Mouse (Mus musculus): Measurements from ENCODE around the gene Cd93. TPM values are rescaled to one million over a fixed set of nuclear protein-coding genes. Genes with fewer than 3 reads are reported as not detected.

Gene Cd93
- total and polyA plus RNA-seq, 3 experiments: not detected

GRCm38 (mm10) chr2:148442172-148442571, 1.2 kb downstream of the Cd93 start:
- Histone ChIP-seq H3K36me3 (ENCODE audit: control insufficient read depth in 1 of 2, insufficient read depth in 2 of 2, low read length in 2 of 2) (no peaks in the 10 kb centered on the region), H3K79me2 (ENCODE audit: control insufficient read depth, insufficient read depth, low read length, poor library complexity) (no peaks in the 10 kb centered on the region), H3K27ac (ENCODE audit: control insufficient read depth, low read depth, low read length) (no peak overlapping the region), H3K9me3 (replicated peaks; ENCODE audit: insufficient read depth, low read length) (no peaks in the 10 kb centered on the region), H3K27me3 (ENCODE audit: control insufficient read depth in 1 of 2, insufficient read depth in 2 of 2, low read length in 2 of 2) (no peaks in the 10 kb centered on the region), H3K4me3 (ENCODE audit: control insufficient read depth in 1 of 2, insufficient read depth in 1 of 2, low read depth in 2 of 2, low read length in 2 of 2) (no peak overlapping the region), H3K4me1 (ENCODE audit: control insufficient read depth in 1 of 2, insufficient read depth in 2 of 2, low read length in 2 of 2) (no peaks in the 10 kb centered on the region), H3K9ac (ENCODE audit: control insufficient read depth, low read depth, low read length, poor library complexity, severe bottlenecking) (no peak overlapping the region)
- TF ChIP-seq ETS1 (IDR thresholded peaks at IDR 0.05; ENCODE audit: low read depth, low read length) (no peak), ELF1 (IDR thresholded peaks at IDR 0.05; ENCODE audit: low read depth, low read length) (no peak), MXI1 (IDR thresholded peaks at IDR 0.05; ENCODE audit: low read depth, low read length) (no peak), NRF1 (IDR thresholded peaks at IDR 0.05; ENCODE audit: insufficient read depth, low read depth, low read length, poor library complexity, severe bottlenecking) (no peak), GABPA (IDR thresholded peaks at IDR 0.05; ENCODE audit: low read depth, low read length) (no peak), USF2 (IDR thresholded peaks at IDR 0.05; ENCODE audit: borderline replicate concordance in 1 of 2, insufficient read depth in 1 of 2, low read depth in 1 of 2, low read length in 2 of 2) (no peak), HCFC1 (IDR thresholded peaks at IDR 0.05; ENCODE audit: low read depth, low read length) (no peak), GATA1 (IDR thresholded peaks at IDR 0.05; ENCODE audit: low read depth, low read length) (no peak), ZKSCAN1 (IDR thresholded peaks at IDR 0.05; ENCODE audit: low read depth, low read length) (no peak), TAL1 (IDR thresholded peaks at IDR 0.05; ENCODE audit: low read length) (no peak), POLR2AphosphoS5 (IDR thresholded peaks at IDR 0.05; ENCODE audit: borderline replicate concordance, low read depth, low read length) (no peak), ZMIZ1 (IDR thresholded peaks at IDR 0.05; ENCODE audit: low read depth, low read length) (no peak), MYC (IDR thresholded peaks at IDR 0.05; ENCODE audit: low read depth, low read length) (no peak), RCOR1 (IDR thresholded peaks at IDR 0.05; ENCODE audit: low read depth, low read length) (no peak), CHD2 (IDR thresholded peaks at IDR 0.05; ENCODE audit: low read length) (no peak), BHLHE40 (IDR thresholded peaks at IDR 0.05; ENCODE audit: borderline replicate concordance, low read depth, low read length) (no peak)
- no peak for DNase-seq (ENCODE audit: low read depth, low spot score)

GRCm38 (mm10) chr2:148441421-148441820, 1.9 kb downstream of the Cd93 start:
- Histone ChIP-seq H3K9me3 (replicated peaks; ENCODE audit: insufficient read depth, low read length) (no peaks in the 10 kb centered on the region), H3K9ac (ENCODE audit: control insufficient read depth, low read depth, low read length, poor library complexity, severe bottlenecking) (no peak overlapping the region), H3K4me3 (ENCODE audit: control insufficient read depth in 1 of 2, insufficient read depth in 1 of 2, low read depth in 2 of 2, low read length in 2 of 2) (no peak overlapping the region), H3K79me2 (ENCODE audit: control insufficient read depth, insufficient read depth, low read length, poor library complexity) (no peaks in the 10 kb centered on the region), H3K36me3 (ENCODE audit: control insufficient read depth in 1 of 2, insufficient read depth in 2 of 2, low read length in 2 of 2) (no peaks in the 10 kb centered on the region), H3K27me3 (ENCODE audit: control insufficient read depth in 1 of 2, insufficient read depth in 2 of 2, low read length in 2 of 2) (no peaks in the 10 kb centered on the region), H3K4me1 (ENCODE audit: control insufficient read depth in 1 of 2, insufficient read depth in 2 of 2, low read length in 2 of 2) (no peaks in the 10 kb centered on the region), H3K27ac (ENCODE audit: control insufficient read depth, low read depth, low read length) (no peak overlapping the region)
- DNase-seq (ENCODE audit: low read depth, low spot score): no peak
- TF ChIP-seq MAX (IDR thresholded peaks at IDR 0.05; ENCODE audit: low read length) (no peak), MYB (IDR thresholded peaks at IDR 0.05; ENCODE audit: low read depth, low read length) (no peak), CHD2 (IDR thresholded peaks at IDR 0.05; ENCODE audit: low read length) (no peak), ZNF384 (IDR thresholded peaks at IDR 0.05; ENCODE audit: low read depth, low read length) (no peak), USF2 (IDR thresholded peaks at IDR 0.05; ENCODE audit: borderline replicate concordance in 1 of 2, insufficient read depth in 1 of 2, low read depth in 1 of 2, low read length in 2 of 2) (no peak)
